Mouse (Mus musculus) G1E (cell line): Measurements from ENCODE around the gene Gm14403.
"Not testable (repeated sequence)": the region's sequence is repeated elsewhere in the genome, so short reads cannot be mapped to it uniquely, and the experiment has no call there.

ENCODE experiments used
- CTCF ChIP-seq: IDR thresholded peaks from 2 replicates; pipeline ENCODE4 v1.5.1; 2012; ENCODE audit warnings: low read depth, low read length, inconsistent platforms, mixed read lengths
- GATA1 ChIP-seq: IDR thresholded peaks from 2 replicates; pipeline ENCODE4 v1.6.1; 2012; ENCODE audit warnings: borderline replicate concordance, low read length, inconsistent platforms, mixed read lengths

DNA sequence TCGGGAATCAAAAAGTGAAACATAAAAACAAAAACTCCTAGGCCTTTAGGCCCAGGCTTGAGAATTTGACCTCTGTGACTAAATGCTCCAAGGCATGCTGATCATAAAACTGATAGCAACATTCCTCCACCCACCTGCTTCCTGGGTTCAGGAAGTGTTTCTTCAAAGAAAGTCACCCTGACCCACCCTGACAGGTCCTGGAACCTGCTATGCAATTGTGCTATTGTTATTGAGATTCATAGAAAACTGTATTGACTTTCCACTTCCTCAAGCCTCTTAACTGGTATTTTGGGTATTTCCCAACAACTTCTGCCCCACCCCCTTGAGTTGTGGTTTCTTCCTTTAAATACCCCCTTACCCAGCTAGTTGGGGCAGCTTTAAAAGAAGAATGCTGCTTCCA is 20.9 kb downstream of the Gm14403 start:
- TF ChIP-seq CTCF, GATA1: not testable (repeated sequence)
